Comparison of ENCODE assay signal across 7 mouse cellular contexts in genomic region chr3:9499994-9500553, GRCm38 (mm10).
DNase-seq lines count a peak whose midpoint lies in the region; ATAC-seq lines count a peak whose summit lies in the region.

No protein-coding gene starts in this region.

- H3K9ac ChIP-seq in kidney, embryonic 14.5 days (ENCODE audit: low read depth, low read length): no peak overlapping the region
- no peak overlapping the region for H3K9ac ChIP-seq in midbrain, embryonic 16.5 days (ENCODE audit: low read depth, low read length)

- H3K4me3 ChIP-seq in heart, embryonic 10.5 days: no peak overlapping the region
- H3K4me3 ChIP-seq in kidney, embryonic 14.5 days (ENCODE audit: low read length): no peak overlapping the region
- H3K4me3 ChIP-seq in midbrain, embryonic 16.5 days (ENCODE audit: low read depth, low read length): no peak overlapping the region

- H3K4me2 ChIP-seq in kidney, embryonic 14.5 days (replicated peaks; ENCODE audit: low read depth, low read length): no peak overlapping the region; the same call in 1 of the 2 replicates
- peak overlapping the region; percentile 28 for H3K4me2 ChIP-seq in midbrain, embryonic 16.5 days (ENCODE audit: low read length)

- H3K27ac ChIP-seq in heart, embryonic 10.5 days: peak overlapping the region; percentile 80
- H3K27ac ChIP-seq in kidney, embryonic 14.5 days (ENCODE audit: low read depth, low read length): no peak overlapping the region; the same call in 1 of the 2 replicates
- H3K27ac ChIP-seq in midbrain, embryonic 16.5 days (ENCODE audit: low read length): peak overlapping the region; percentile 79

- H3K9me3 ChIP-seq in heart, embryonic 10.5 days: no peaks in the 10 kb centered on the region
- no peaks in the 10 kb centered on the region for H3K9me3 ChIP-seq in kidney, embryonic 14.5 days (ENCODE audit: control insufficient read depth, low read length)
- H3K9me3 ChIP-seq in midbrain, embryonic 16.5 days (replicated peaks; ENCODE audit: control insufficient read depth, low read length, poor library complexity, severe bottlenecking): no peaks in the 10 kb centered on the region

- H3K27me3 ChIP-seq in heart, embryonic 10.5 days (ENCODE audit: insufficient read depth, poor library complexity, severe bottlenecking): no peaks in the 10 kb centered on the region
- H3K27me3 ChIP-seq in kidney, embryonic 14.5 days (ENCODE audit: control insufficient read depth, insufficient read depth, low read length): no peaks in the 10 kb centered on the region
- H3K27me3 ChIP-seq in midbrain, embryonic 16.5 days (ENCODE audit: control insufficient read depth, insufficient read depth, low read depth, low read length): no peaks in the 10 kb centered on the region

- 64% methylated on average over 8 of the region's 8 CpGs for WGBS in heart, embryonic 10.5 days
- 35% methylated on average over 8 of the region's 8 CpGs for WGBS in kidney, embryonic 14.5 days
- 32% methylated on average over 8 of the region's 8 CpGs for WGBS in midbrain, embryonic 16.5 days

- H3K4me1 ChIP-seq in heart, embryonic 10.5 days: peaks cover 42% of the 10 kb centered on the region
- H3K4me1 ChIP-seq in kidney, embryonic 14.5 days (ENCODE audit: control insufficient read depth, insufficient read depth, low read length): peaks cover 19% of the 10 kb centered on the region
- H3K4me1 ChIP-seq in midbrain, embryonic 16.5 days (ENCODE audit: control insufficient read depth, insufficient read depth, low read length): peaks cover 19% of the 10 kb centered on the region

- DNase-seq in thymus, postnatal 0 days (ENCODE audit: low spot score): peak; percentile 40
- no peak for DNase-seq in thymus, postnatal 25 days
- DNase-seq in cerebellum, adult 11-12 months: peak; percentile 62
- no peak for DNase-seq in heart, embryonic 10.5 days (ENCODE audit: low spot score)
- no peak for DNase-seq in gastrocnemius, postnatal 10 days

- ATAC-seq in kidney, embryonic 14.5 days (ENCODE audit: low FRiP score, low TSS enrichment): peak; percentile 61; the same call in 1 of the 2 replicates
- ATAC-seq in midbrain, embryonic 16.5 days: peak; percentile 66

- H3K36me3 ChIP-seq in heart, embryonic 10.5 days: no peaks in the 10 kb centered on the region
- no peaks in the 10 kb centered on the region for H3K36me3 ChIP-seq in kidney, embryonic 14.5 days (ENCODE audit: control insufficient read depth, insufficient read depth, low read length)
- no peaks in the 10 kb centered on the region for H3K36me3 ChIP-seq in midbrain, embryonic 16.5 days (ENCODE audit: control insufficient read depth, insufficient read depth, low read length)

Comparison
In these comparisons a context has a peak if more than half of its experiments do, and no peak if none do; other contexts are left out.
1. DNase-seq: peak in thymus, postnatal 0 days (single experiment) and cerebellum, adult 11-12 months (single experiment); none in thymus, postnatal 25 days (single experiment), heart, embryonic 10.5 days (single experiment) and gastrocnemius, postnatal 10 days (single experiment).